Mouse (Mus musculus): ENCODE data around the gene Lrrc23.

DNA sequence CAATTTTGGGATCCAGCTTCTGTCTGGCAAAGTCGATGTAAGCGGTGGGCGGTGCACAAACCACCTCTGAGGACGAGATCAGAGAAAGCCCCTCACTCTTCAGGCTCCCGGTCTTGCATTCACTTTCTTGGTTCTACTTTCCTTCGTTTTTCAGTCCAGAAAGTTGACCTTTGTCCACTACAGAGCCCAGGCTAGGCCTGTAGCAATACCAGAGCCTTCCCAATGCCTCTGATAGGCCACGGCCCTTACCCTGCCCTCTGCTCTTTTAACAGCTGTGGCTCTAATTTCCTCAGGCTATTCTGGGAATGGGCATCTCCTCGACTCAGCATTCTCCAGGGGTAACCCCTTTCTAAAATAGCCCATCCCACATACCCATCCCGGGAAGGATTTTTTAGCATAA lies 33.3 kb upstream of the Lrrc23 start:
- no peak for TF ChIP-seq POLR2A (IDR thresholded peaks at IDR 0.05; ENCODE audit: borderline replicate concordance, low read depth, low read length)
- no peak for TF ChIP-seq CTCF (IDR thresholded peaks at IDR 0.05; ENCODE audit: low read depth, low read length)
